Mouse (Mus musculus): ENCODE results near the gene Sytl3.
"Not testable (repeated sequence)": the region's sequence is repeated elsewhere in the genome, so short reads cannot be mapped to it uniquely, and the experiment has no call there.

Sytl3 gene

DNA sequence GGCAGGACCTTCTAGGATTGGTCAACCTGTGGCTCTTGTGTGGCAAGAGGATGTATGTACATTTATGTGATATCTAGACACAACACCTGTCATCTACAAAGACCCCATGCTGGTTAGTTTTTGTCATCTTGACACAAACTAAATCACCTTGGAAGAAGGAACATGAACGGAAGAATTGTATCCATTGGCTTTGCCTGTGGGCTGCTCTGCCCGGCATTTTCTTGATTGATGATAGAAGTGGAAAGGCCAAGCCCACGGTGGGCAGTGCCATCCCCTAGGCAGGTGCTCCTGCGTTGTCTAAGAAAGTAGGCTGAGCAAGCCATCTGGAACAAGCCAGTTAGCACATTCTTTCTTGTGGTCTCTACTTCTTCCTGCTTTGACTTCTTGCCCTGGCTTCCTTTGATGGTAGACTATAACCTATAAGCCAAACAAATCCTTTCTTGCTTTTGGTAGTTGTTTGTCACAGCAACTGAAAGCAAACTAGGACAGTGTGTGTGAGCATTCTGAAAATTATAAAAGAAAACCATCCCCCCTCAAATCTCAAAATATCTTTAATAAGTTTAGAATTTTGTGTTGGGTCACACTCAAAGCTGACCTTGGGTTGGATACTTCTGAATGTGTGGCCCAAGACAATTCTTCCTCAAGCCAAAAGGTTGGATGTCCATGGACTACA, 27.5 kb downstream of the Sytl3 start:
- in situ Hi-C loops (cut with MboI, MseI) = not testable (repeated sequence)

DNA sequence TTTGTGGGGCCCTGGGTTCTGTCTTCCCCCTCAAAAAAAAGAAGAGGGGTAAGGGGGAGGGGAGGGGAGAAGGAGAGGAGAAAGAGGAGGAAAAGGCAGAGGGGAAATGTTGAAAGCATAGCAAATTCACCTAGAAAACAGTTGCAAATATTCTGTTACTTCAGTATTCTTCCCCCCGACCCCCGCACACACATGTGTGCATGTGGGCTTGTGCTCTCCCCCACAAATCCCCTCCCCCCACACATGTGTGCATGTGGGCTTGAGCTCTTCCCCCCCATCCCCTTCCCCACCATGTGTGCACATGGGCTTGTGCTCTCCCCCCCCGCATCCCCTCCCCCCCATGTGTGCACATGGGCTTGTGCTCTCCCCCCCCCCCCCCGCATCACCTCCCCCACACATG, 30.5 kb downstream of the Sytl3 start:
- in situ Hi-C loops (cut with MboI, MseI) = not testable (repeated sequence)

DNA sequence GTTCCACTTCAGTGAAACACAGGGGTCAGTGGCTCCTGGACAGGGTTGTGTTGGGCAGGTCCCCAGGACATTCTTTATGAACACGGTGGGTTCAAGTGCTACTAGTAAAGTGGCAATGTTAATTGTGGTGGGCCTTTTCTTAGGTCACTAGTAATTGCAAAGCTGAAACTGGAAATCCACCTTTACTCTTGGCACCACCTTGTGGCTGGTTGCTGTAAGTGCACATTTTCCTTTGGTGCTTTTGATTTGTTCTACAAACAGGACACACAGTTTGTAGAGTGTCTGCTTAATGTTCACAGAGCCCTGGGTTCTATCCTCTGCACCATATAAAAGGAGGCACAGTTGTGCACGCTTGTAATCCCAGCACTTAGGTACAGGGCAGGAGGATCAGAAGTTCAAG, 32.7 kb downstream of the Sytl3 start:
- in situ Hi-C loops (cut with MboI, MseI) = not testable (repeated sequence)

DNA sequence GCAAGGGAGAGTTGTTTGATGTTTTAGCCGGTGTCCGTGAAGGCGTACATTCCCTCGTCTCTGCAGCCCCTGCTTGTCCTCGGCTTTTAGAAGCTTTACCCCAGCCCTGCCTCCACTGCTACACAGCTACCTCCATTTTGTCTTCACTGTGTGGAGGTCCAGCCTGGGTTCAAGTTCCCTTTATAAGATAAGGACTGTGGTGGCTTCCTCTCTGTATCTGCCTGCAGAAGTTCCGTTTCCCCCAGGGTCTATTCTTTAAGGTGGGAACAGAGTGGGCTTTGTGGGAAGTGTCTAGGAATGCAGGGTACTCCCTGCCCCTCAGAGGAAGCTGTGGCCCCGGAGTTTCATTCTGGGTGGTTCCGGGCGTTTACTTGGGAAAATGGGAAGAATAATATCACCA, 36.8 kb downstream of the Sytl3 start:
- in situ Hi-C loops (cut with MboI, MseI) = not testable (repeated sequence)

DNA sequence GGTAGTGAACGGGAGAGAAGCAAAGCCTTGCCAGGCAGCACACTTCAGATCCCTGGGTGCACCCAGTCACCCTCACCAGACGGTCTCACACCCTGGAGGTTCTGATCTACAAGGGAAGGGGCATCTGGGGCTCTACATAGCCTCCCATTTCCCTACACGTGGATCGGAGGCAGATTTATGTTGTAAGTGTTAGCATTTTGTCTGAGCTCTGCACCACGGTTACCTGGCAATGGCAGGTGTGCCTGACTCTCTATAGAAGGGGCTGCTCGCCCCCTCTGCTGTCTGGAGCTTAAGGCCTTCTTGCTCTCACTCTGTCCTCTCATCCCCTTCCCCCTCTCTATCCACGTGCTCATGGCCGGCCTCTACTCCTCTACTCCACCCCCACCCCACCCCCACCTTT, 37.6 kb downstream of the Sytl3 start:
- in situ Hi-C loops (cut with MboI, MseI) = not testable (repeated sequence)

DNA sequence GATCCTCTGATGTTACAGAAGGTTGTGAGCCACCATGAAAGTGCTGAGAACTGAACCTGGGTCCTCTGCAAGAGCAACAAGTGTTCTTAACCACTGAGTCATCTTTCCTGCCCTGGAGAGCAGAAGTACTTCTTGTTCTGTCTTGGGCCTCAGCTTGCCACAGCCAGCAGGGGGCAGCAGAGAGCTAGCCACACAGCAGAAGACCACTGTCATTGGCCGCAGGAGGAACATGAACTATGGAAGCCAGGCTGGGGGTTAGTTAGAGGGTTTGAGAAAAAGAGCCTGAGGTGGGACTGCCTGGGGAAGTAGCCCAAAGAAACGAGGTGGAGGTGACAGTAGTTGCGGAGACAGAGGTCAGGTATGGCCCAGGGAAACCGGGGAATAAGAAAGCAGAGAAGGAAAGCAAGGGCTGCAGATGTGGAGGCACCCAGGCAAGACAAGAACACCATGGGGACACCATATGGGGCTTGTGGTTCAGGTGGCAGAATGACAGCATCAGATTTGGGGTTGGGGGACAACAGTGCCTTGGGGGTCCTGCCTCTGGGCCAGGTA, 38.4 kb downstream of the Sytl3 start:
- in situ Hi-C loops (cut with MboI, MseI) = not testable (repeated sequence)

DNA sequence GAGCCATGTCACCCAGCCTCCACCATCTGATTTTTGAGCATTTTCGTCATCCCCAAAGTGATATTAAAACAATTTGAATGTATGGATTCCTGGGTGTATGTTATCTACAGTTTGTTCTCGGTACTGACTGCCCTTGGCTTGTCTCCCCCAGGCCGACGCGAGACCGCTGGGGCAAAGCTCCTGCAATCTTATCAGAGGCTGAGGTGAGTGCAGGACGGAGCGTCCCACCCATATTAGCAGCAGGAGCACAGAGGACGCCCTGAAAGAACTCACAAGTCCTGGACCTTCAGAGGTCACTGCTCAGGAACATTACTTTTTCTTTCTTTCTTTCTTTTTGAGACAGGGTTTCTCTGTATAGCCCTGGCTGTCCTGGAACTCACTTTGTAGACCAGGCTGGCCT, 40.6 kb downstream of the Sytl3 start:
- in situ Hi-C loops (cut with MboI, MseI) = not testable (repeated sequence)

DNA sequence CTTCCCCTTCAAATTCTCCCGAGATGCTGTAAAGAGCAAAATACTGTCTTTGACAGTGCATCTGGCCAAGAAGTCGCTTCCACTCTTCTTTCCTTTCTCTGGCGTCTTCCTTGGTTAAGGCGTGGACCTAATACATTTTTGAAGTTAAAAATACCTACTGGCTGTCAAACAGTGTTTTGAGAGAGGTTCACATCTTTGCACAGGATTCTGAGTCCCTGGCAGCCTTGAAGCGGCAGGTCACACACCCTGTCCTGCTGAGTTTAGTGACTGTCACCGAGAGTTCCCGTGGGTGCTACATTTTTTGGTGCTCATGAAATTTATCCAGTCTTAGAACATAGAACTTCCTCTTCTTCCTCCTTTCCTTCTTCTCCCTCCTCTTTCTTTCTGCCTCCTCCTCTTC, 41.2 kb downstream of the Sytl3 start:
- in situ Hi-C loops (cut with MboI, MseI) = not testable (repeated sequence)

DNA sequence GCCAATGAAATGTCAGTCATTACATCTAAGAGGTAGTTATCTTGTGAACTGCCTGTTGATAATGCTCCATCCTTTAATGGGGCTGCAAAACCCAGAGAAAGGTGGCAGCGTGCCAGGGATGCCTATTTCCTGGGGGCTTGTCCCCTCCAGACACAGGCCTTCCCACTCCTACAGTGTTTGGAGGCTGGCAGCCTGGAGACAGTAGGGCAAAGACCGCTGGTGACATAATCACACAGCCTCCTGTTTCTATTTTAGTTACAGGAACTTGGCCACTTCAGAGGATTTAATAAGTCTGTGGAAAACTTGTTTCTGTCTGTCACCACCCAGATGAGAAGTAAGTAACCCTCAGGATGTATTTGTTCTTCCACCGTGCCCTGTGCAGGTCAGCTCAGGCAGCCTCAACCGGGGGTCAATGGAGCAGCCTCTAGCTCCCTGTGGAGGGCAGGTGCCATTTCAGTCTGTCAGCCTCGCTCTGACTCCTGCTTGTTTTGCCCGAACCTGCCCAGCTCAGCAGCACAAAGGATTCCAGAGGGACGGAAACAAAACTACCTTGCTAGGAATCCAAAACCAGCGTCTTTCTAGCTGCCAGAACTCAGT, 43.8 kb downstream of the Sytl3 start:
- in situ Hi-C loops (cut with MboI, MseI) = not testable (repeated sequence)

DNA sequence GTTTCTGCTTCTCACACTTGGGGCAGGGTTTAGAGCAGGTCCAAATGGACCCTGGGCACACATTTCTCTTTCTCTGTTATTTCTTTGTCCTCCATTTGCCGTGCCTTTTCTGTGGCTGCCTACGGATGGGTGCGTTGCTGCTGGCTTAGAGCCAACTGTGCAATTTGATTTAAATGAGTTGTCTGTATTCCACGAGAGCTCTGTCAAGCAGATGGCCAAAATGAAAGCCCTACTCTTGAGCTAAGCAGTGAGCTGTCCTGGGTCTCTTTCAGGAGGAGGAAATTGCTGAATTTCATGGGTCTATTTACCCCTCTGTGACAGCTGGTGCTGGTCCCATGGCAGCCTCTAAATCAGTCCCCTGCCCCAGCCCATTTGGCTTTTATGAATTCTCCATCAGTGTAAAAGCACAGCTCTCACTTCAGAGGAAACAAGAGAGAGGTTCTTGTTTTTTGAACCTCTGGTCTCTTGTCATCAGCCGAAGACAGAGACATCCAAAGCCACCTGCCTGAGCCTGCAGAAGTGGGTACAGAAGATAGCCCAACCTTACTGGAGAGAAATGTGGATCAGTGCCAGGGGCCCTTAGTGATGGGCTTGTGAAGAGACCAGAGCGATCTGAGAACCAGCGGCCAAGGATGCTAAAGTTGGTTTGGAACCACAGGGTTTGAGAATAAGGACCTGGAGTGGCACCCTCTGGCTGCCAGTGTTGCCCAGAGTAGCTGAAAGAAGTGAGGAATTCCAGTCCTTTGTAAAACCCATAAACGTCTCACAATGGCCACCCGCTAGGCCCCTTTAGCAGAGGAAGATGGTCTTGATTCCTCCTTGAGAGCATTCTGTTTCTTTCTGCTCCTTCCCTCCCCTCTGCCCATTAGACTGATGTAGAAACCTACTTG, 44.7 kb downstream of the Sytl3 start:
- in situ Hi-C loops (cut with MboI, MseI) = not testable (repeated sequence)

DNA sequence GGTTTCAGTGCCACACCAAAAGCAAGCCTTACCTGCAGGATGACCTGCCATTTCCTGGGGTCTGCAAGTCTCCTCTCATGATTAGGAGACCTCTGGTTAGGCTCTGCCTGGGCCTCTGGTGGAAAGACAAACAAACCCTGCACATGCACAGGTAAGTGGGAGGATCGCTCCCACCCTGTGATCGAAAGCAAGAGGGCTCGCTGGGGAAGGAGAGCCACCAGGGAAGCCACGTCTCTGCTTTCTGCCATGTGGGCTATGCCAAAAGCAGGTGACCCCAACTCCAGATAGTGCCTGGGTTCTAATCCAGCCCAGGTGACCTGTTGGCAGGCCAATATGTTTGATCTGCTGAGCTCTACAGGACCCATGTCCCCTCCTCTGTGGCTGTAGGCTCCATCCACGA, 47.6 kb downstream of the Sytl3 start:
- in situ Hi-C loops (cut with MboI, MseI) = loop anchor here (5.0 kb wide), 2 partner anchors 159 to 329 kb away; no protein-coding TSS in a partner anchor

DNA sequence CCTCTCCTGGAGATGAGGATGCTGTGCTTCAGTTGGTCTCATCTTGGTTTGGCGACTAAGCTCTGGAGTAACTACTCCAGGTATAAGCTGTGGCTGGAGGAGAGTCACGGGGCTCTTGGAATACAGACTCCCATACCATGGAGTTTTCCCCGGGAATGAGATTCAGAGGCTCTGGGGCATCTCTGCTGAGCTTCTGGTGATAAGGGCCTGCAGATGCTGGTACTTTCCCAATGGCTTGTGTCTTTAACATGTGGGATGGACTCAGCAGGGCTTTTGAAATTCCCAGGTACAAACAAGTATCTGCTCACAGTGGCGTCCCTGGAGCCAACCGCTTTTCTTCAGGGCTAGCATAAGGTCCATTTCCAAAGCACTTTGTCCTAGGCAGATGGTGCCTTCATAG, 48.5 kb downstream of the Sytl3 start:
- in situ Hi-C loops (cut with MboI, MseI) = loop anchor here (5.0 kb wide), 2 partner anchors 160 to 330 kb away; no protein-coding TSS in a partner anchor

DNA sequence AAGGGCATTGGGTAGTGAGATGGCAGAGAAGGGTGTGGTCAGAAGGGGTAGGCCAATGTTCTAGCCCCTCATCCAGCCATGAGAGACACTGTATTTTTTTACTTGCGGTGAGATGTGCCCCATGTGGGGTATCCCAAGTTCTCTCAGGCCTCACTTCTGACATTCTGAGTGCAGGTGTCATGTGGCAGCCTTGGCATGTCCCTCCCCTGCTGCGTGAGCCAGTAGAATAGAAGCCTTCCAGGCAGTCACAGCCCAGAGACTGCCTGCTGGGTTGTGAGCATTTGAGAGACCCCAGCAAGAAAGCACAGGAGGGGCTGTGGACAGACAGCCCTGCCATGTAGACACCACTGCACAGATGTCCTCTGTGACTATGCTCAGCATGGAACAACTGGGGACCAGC, 49.3 kb downstream of the Sytl3 start:
- in situ Hi-C loops (cut with MboI, MseI) = loop anchor here (5.0 kb wide), 2 partner anchors 161 to 331 kb away; no protein-coding TSS in a partner anchor

DNA sequence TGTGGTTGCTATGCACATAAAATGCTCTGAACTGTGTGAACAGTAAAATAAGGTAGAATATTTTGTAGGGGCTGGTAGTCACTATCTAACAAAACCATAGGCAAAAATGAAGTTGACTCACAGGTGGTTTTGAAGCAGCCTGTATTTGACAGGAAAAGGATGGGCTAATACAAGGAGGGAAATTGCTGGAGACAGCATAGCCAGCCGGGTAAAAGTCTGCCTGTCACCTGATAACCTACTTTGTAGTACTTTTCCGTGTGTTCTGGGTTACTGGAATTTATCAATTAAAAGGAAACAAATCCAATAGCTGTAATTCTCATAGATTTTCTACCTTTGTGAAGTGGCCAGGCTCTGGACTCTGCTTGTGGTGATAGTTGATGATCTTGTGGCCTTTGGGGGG, 54.6 kb downstream of the Sytl3 start:
- in situ Hi-C loops (cut with MboI, MseI) = not testable (repeated sequence)

DNA sequence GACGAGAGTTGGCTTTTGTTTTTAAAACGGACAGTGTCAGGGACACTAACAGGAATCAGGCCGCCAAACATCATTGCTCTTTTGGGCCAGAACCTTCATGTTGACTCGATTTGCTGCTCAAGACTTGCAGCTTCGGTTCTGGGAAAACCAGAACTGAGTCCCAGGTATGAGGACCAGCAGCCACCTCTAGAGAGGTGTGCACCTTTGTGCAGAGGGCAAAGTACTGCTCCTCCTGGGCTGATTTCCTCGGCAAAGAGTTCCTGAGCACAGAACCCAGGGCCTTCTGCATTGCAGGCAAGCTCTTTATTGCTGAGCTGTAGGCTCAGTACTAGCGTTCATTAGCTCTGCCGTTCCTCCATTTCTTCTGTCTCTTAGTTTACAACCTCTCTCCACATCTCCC, 55.1 kb downstream of the Sytl3 start:
- in situ Hi-C loops (cut with MboI, MseI) = not testable (repeated sequence)

DNA sequence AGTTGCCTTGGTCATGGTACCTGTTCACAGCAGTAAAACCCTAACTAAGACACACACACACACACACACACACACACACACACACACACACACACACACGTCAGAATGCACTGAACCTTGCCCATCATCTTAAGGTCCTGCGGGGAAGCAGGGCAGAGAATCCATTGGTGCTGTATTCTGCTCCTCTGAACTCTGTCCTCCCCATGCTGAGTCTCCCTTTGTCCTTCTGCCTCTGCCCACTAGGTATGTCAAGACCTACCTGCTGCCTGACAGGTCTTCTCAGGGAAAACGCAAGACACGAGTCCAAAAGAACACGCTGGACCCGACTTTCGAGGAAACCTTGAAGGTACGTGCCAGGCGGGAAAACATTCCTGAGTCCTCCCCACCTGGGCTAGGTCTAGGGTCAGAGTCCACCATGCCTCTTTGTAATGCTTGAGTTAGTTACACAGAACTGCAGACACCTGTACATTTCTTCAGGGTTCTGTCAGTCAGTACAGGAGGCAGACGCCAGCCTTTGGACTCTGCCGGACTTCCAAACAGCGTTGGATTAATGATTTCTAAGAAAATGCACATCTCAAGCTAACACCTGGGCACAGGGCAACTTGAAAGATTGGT, 69.2 kb downstream of the Sytl3 start:
- in situ Hi-C loops (cut with MboI, MseI) = loop anchor here (25.0 kb wide), 1 partner anchor 1234 kb away; no protein-coding TSS in a partner anchor

DNA sequence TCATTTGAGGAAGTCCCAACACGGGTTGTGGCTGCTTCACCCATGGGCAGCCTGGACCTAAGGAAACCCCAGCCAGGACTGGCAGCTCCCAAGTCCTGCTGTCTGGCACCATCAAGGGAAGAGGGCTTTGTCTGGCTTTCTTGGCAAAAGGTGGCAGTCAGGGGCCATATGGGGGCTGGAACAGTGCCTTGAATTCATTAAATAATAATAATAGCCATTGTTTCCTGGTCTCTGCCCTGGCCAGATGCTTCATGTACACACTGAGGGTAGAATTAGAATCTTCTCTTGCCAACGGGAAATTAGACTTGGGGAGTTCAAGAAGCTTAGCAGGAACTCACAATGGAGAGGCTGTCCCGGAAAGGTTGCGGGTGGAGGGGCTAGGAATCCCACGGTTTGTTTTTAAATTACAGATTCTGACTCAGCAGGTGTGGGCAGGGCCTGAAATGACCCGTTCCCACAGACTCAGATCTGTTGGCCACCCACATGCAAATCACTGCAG, 70.4 kb downstream of the Sytl3 start:
- in situ Hi-C loops (cut with MboI, MseI) = loop anchor here (25.0 kb wide), 1 partner anchor 1233 kb away; no protein-coding TSS in a partner anchor

DNA sequence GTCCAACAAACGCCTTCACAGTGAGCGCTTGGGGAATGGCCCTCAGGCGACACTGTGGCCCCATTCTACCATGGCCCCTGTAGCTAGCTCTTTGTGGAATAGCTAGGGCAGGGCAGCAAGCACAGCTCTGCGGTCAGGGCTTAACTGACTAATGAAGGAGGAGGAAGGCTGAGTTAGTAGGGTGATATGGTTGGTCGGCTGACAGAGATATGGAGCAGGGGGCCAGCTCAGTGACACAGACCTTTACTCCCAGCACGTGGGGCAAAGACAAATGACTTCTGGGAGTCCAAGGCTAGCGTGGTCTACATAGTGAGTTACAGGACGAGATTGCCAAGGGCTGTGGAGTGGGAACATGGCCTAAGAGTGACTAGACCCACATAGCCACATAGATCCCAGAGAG, 72.2 kb downstream of the Sytl3 start:
- in situ Hi-C loops (cut with MboI, MseI) = loop anchor here (25.0 kb wide), 1 partner anchor 1231 kb away; no protein-coding TSS in a partner anchor

DNA sequence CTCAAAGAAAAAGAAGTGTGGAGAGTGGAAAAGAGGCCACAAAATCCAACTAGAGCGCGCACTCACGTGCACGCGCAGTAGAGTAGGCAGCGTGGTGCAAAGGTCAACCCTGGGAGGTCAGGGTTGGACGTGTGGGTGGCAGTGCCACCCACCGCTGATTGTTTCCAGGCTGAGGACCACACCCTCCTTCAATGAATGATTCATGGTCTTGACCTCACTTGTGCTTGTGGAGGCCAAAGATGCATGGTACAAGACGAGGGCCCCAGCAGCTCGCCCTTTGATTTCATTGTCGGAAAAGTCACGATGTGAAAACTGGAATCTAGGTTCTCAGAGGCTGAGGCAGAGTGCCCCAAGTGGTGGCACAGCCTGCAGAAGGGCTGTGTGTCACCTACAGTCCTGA, 72.7 kb downstream of the Sytl3 start:
- in situ Hi-C loops (cut with MboI, MseI) = loop anchor here (25.0 kb wide), 1 partner anchor 1231 kb away; no protein-coding TSS in a partner anchor

DNA sequence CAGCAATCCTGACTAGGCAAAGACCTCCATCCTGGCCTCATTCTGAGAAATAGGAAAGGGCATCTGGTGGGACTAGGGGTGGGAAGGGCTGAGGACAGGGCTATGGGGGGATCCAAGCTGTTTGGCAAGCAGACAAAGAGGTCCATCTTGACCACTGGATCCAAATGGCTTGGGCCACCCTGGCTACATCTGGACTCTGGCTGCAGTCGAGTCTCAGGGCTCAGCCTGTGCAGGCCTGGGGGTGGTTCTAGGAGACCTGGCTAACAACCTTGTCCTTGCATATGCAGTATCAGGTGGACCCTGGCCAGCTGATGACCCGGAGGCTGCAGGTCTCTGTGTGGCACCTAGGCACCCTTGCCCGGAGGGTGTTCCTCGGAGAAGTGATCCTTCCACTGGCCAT, 73.8 kb downstream of the Sytl3 start:
- in situ Hi-C loops (cut with MboI, MseI) = loop anchor here (25.0 kb wide), 1 partner anchor 1230 kb away; no protein-coding TSS in a partner anchor

DNA sequence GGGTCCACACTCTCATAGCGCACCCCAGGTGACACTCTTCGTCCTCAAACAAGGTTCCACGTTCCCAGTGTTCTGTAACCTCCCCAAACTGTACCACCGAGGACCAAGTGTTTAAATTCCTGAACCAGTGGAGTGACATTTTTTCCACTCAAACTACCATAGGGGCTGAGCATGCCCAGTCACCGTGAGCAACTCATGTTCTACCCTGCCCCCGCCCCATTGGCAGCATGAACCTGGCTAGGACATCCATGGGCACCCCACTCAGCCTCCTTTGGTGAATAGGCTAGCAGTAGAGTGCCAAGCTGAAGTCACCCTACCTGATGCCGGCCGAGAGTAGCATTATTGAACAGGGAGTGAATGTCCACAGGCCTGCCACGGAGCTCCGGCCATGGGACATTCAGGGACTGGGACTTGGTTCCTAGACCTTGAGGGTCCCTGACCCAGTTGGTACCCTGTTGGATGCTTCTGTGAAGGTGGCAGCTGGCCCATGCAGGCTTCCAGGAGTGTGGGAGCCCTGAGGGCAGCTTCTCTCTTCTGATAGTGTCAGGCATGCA, 74.5 kb downstream of the Sytl3 start:
- in situ Hi-C loops (cut with MboI, MseI) = loop anchor here (25.0 kb wide), 1 partner anchor 1229 kb away; no protein-coding TSS in a partner anchor

Measured in T-helper 1 cell (primary cell).